Mouse (Mus musculus) retina, postnatal 1 day (tissue): ENCODE data around the gene Gnb1l.

ENCODE experiments used
- DNase-seq: peaks from one replicate; pipeline ENCODE4 v3.0.0-alpha.2; 2012

Gnb1l gene

DNA sequence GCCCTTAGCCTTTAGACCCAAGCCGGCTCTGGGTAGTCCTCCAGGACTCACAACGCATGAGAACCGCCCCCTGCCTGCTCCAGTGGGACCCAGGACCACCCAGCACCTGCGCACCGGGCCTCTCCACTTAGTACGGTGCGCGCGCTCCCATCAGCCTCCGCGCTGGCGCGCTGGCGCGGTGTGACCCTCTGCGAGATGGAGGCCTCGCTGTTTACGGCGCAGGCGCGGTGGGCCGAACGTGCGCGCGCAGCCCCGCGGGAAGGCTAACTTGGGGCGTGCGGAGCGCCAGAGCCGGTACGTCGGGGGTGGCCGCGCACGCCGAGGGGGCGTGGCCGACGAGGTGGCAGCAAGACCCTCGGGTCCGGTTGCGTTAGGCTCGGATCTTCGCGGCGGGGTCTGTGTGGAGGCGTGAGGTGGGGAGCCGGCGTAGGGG, at the start of gene Gnb1l, which contains the start of gene Rtl10:
Gene Gnb1l, plus strand, starts transcription at position 156 of the 433 bp plus-strand sequence.
Gene Rtl10, plus strand, starts transcription at position 344 of the 433 bp plus-strand sequence.
- DNase-seq = peak; percentile 97

DNA sequence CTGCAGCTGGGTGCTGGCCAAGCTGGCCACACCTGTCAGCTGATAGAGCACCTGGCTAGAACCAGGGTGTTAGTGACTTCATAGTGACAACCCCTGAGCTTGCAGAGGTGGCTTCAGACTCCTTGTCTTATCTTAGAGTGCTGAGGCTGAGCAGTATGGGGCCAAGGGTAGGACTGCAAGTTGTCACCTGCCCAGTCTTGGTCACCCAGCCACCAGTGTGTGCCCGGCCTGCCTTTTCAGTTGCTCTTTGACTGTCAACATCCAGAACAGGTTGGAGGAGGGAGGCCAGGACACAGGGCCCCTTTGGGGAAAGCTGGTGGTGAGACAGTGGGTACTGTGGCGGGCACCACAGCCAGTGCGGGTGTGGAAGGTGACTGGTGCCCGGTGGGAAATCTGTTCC, 49.5 kb upstream of the Gnb1l start:
- DNase-seq = no peak

- DNase-seq = peak; percentile 61
Observed at GRCm38 (mm10) chr16:18451486-18452181, 46.9 kb upstream of the Gnb1l start.

GRCm38 (mm10) chr16:18452361-18452862, 46.1 kb upstream of the Gnb1l start:
- peak; percentile 42 for DNase-seq

DNA sequence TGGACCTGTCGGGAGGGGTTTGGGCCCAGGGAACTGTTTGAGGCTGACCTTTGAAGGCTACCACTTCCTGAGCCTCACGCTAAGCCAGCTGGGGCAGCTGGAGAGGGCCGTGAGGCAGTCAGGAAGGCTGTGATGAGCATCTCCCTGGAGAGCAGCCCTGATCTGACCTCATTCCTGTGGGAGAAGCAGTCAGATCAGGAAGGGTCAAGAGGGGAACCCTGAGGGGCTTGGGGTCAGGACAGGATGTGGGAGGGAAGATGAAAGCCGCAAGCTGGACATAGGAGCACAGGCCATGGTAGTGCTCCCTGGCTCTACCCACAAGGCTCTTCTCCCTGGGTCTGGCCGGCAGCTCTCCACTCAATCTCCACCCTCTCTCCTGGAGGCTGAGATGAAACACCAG, 44.7 kb upstream of the Gnb1l start:
- DNase-seq = peak; percentile 29

GRCm38 (mm10) chr16:18455407-18455806, 43.1 kb upstream of the Gnb1l start:
- no peak for DNase-seq

DNA sequence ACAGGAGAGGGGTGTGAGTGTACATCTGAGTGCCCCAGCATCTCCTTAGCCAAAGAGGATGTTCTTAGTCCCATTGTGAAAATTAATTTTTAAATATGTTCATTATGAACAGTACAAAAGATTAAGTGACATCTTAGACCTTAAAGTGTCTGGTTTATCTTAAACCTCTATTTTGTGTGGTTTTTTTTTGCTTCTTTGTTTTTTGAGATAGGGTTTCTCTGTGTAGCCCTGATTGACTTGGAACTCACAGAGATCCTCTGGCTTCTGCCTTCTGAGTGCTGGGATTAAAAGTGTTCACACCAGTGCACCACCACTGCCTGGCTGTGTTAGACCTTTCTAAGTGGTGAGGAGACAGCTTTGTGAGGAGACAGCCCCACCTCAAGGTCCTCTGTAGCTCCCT, 39.9 kb upstream of the Gnb1l start:
- DNase-seq = no peak

GRCm38 (mm10) chr16:18459335-18459954, 39.1 kb upstream of the Gnb1l start:
- peak; percentile 35 for DNase-seq

- DNase-seq = peak; percentile 86
Observed at GRCm38 (mm10) chr16:18459955-18460370, 38.5 kb upstream of the Gnb1l start.

DNA sequence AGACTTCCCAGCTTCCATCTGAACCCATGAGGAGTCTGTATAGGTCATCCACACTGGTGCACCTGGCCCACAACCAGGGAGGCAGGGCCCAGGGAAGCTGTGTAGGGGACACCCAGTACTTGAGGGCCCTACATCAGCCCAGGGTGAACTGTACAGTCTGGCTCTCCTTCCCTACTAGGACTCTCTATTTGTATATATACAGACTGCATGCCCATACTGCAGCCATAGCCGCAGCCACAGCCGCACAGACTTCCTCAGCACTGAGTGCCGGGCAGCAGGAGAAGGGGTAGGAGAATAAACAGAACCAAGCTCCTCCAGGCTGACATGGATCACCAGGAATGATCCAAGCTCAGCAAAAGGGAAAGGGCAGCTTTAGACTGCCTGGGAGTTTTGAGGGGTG, 37.7 kb upstream of the Gnb1l start:
- DNase-seq = no peak

- DNase-seq = no peak
Observed at GRCm38 (mm10) chr16:18462031-18462430, 36.5 kb upstream of the Gnb1l start.

DNA sequence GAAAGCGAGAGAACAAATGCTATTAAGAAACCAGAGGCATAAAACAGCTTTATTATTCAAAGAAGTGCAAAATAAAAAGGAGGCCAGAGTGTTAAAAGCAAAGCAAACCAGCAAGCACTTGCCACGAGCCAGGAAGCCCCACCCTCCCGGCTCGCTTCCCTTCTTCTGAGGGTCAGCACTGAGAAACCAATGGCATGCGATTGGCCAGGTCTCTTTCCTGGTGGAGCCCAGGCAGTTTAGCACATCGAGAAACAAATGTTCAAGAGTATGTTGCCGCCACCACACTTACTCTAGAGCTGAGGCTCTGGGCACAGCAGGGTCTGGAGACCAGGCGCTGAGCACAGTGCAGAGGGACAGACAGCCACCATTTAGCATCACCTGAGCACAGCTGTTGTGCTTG, 35.9 kb upstream of the Gnb1l start:
- no peak for DNase-seq

DNA sequence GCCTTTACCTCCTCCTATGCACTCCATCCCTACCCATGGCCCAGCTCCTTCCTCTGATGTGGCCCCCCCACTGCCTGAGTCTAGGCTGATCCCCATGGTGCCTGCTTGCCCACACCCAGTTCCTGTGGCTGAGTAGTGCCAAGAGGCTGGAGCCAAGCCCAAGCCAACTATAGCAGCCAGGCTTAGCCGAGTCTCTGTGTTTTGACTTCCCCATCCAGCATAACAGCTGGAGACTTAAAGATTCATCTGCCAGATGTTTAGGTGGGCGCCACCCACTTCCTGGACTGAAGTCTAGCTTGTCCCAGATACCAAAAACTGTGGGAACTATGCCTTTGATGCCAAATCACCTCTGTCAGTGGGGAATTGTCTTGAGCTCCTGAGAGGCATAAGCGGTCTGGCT, 34.2 kb upstream of the Gnb1l start:
- no peak for DNase-seq

DNA sequence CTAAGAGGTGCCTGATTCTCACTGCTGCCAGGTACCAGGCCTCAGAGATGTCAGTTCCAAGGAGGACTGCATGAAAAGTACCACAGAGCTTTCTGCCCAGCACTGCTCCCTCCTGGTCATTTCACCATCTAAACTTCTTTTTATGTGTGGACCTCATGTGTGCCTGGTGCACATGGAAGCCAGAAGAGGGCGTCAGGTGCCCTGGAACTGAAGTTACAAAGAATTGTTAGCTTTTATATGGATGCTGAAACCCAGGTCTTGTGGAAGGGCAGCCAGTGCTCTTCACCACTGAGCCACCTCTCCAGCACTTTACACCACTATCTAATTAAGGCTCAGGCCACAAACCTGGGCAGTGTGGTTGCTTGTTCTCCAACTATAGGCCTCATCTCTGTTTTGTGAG, 27.7 kb upstream of the Gnb1l start:
- DNase-seq = no peak

DNA sequence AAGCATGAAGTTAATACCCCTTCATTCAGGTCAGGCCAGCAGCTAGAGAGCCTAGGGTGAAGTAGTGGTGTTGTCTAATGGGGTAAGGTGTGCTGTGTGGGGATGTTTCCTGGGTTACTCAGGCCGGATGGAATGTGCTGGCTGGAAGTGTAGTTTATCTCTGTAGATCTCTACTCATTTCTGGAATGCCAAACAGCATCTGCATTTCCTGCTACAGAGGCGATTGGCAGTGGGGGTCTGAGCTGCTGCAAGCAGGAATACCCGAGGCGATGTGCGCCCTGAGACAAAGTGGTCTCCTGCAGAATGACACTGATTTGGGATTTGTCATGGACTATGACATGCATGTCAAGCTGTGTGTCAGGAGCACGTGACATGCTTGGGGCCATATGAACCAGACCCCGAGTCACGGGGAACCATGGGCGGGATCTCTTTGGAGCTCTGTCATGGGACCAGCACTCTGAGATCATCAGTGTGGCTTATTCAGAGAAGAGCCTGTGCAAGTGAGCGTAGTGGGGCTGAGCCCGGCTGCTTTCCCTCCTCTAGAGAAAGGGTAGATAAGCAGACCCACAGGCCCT, 27.0 kb upstream of the Gnb1l start:
- DNase-seq = peak; percentile 47

GRCm38 (mm10) chr16:18471976-18472375, 26.5 kb upstream of the Gnb1l start:
- DNase-seq = no peak

DNA sequence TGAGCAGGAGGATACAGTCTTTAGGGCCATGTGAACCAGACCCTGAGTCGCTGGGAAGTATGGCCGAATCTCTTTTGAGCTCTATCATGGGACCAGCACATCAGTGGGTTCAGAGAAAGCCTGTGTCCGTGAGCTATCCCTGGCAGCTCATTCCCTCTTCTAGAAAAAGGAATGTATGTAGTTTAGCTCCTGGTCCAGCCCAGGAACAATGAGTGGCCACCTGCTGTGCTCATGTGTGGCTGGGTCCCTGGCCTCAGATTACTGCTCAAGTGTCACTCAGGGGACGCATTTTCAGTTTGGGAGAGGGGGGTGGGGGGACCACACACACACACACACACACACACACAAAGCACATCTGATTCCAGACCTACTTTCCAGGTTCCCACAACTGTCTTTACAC, 26.1 kb upstream of the Gnb1l start:
- DNase-seq = peak; percentile 64

GRCm38 (mm10) chr16:18472976-18473375, 25.5 kb upstream of the Gnb1l start:
- DNase-seq = no peak

DNA sequence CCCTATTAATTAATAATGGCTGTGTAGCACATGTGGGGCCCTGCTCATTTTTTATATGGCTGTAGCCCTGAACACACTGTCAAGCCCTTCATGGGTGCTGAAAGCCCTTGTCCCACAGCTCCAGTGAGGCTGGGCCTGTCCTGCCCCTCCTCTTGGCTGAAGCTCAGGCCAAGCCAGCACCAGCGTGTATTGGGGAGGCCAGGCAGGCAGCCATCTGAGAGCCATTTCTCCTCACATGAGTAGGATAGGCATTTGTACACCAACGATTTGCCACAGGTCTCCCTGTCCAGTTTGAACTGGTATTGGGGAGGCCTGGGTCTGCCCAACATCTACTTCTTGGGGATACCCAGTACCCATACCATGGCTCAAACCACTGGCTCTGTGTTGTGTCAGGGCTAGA, 24.5 kb upstream of the Gnb1l start:
- no peak for DNase-seq

DNA sequence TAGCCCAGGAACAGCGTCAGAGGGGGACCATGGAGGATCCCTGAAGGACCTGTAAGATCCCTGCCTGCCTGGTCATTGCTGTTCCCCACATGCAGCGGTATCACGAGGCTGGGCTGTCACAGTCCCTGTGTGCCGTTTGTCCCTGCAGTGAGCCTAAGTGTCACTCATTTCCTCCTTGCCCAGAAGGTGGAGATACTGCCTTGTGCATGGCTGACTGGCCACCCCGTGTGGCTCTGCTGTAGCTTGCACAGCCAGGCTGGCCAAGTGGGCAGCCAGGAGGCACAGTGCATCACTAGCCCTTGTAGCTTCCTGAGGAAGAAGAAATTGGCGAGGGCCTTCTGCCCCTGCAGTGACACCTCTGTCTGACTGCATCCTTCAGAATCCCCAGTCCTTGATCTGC, 20.5 kb upstream of the Gnb1l start:
- peak; percentile 31 for DNase-seq

- peak; percentile 72 for DNase-seq
Observed at GRCm38 (mm10) chr16:18479667-18480066, 18.8 kb upstream of the Gnb1l start.

DNA sequence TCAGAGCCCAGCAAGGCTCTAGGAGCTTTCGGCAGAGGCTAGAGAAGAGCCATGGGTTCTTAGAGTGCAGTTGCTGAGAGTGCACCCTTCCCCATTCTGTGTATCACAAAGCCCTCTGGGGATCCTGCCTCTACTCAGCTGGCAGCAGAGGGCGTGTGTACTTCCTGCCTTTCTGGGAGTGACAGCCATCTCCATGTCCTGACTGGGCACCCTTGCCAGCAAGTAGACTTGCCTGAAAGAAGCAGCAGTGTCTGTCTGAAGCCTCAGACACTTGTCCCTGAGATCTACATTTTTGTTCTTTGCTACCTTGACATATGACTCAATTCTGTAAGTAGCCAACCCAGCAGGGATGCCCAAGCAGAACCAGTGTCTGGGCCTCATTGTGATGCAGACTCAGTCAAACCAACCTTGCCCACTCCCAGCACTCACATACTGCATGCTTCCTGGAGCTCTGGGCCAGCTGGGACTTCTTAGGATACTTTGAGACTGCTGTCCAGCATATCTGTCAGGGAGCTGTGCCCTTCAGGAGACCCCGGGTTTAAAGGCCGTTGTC, 17.5 kb upstream of the Gnb1l start:
- no peak for DNase-seq

GRCm38 (mm10) chr16:18482431-18482830, 16.1 kb upstream of the Gnb1l start:
- no peak for DNase-seq

- no peak for DNase-seq
Observed at GRCm38 (mm10) chr16:18483839-18484238, 14.7 kb upstream of the Gnb1l start.
